Mouse (Mus musculus) kidney, embryonic 16.5 days (tissue): ENCODE data around the gene Olfr1396. TPM values are rescaled to one million over a fixed set of nuclear protein-coding genes. Genes with fewer than 3 reads are reported as not detected.

ENCODE experiments used
- ATAC-seq: fragments of 200-750 bp; cut with Nextera tagmentation; 2 replicates; pipeline ENCODE4 v1.8.0; 2017; ENCODE audit warnings: moderate TSS enrichment; ENCODE audit not compliant: low FRiP score, low TSS enrichment
- H3K27ac ChIP-seq: fragments of 300-500 bp; sonication (generic); 2 replicates; pipeline ENCODE4 v1.5.1; 2014; ENCODE audit warnings: low read length
- H3K27me3 ChIP-seq: fragments of 300-500 bp; sonication (generic); 2 replicates; pipeline ENCODE4 v1.6.1; 2014; ENCODE audit warnings: low read length, control low read depth, mixed read lengths; ENCODE audit not compliant: insufficient read depth
- H3K36me3 ChIP-seq: fragments of 300-500 bp; sonication (generic); 2 replicates; pipeline ENCODE4 v1.6.1; 2014; ENCODE audit warnings: low read length, control low read depth, mixed read lengths; ENCODE audit not compliant: insufficient read depth
- H3K4me1 ChIP-seq: fragments of 300-500 bp; sonication (generic); 2 replicates; pipeline ENCODE4 v1.6.1; 2014; ENCODE audit warnings: low read length, control low read depth, mixed read lengths; ENCODE audit not compliant: insufficient read depth
- H3K4me2 ChIP-seq: fragments of 300-500 bp; sonication (generic); replicated peaks from 2 replicates; pipeline ENCODE4 v1.6.1; 2014; ENCODE audit warnings: low read depth, low read length
- H3K4me3 ChIP-seq: fragments of 300-500 bp; sonication (generic); 2 replicates; pipeline ENCODE4 v1.5.1; 2014; ENCODE audit warnings: mild to moderate bottlenecking, low read length
- H3K9ac ChIP-seq: fragments of 300-500 bp; sonication (generic); replicated peaks from 2 replicates; pipeline ENCODE4 v1.6.1; 2014; ENCODE audit warnings: low read length
- H3K9me3 ChIP-seq: fragments of 300-500 bp; sonication (generic); 2 replicates; pipeline ENCODE4 v1.6.1; 2016; ENCODE audit warnings: low read length, control low read depth
- WGBS: fragments of 180-500 bp; shearing (Covaris S2); extraction: QIAGEN DNeasy Blood & Tissue Kit; methylation state at CpG from one replicate; pipeline ENCODE4 v1.1.7; 2014; 5-methylcytosine and 5-hydroxymethylcytosine counted together
- polyA plus RNA-seq: library from polyadenylated mRNA; unstranded; fragments of >200 nt; fragmentation: Nextera tagmentation; extraction: Ambion mirVana; gene quantifications from 2 replicates; pipeline ENCODE4 v1.2.1, GENCODE M21; 2015

Gene Olfr1396
- polyA plus RNA-seq, 1 experiment from 2014 or later: not detected

DNA sequence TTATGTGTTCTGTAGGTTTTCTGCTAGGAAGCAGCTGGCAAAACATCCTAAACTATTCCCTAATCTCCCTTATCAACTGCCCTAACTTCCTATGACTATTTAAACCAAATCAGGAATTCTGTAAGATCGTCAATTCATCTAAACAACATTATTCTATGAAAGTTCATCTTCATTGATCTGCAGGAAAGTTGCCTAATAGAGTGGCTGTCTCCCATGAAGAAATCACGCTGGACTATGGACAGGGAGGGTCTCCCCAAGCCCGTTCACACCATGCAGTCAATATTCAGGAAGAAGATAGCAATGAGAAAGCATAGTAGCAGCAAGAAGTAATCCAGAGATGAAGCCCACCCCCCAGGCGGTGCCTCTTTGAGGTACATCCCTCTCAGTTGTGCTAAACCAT lies 23.5 kb downstream of the Olfr1396 start:
- no peak for ATAC-seq
- Histone ChIP-seq H3K27me3 (no peaks in the 10 kb centered on the region), H3K27ac (no peak overlapping the region), H3K9me3 (no peaks in the 10 kb centered on the region), H3K4me3 (no peak overlapping the region), H3K4me2 (no peak overlapping the region), H3K4me1 (0 out of 2 replicates have a peak, but pooled peaks cover 4% of the 10 kb centered on the region), H3K36me3 (no peaks in the 10 kb centered on the region), H3K9ac (no peak overlapping the region)
- WGBS: 78% methylated on average over 4 of the region's 4 CpGs

GRCm38 (mm10) chr11:49090551-49090950 lies 24.1 kb downstream of the Olfr1396 start:
- no peak for ATAC-seq
- H3K4me3 ChIP-seq: no peak overlapping the region
- H3K27ac ChIP-seq: no peak overlapping the region
- no peaks in the 10 kb centered on the region for H3K36me3 ChIP-seq
- H3K9me3 ChIP-seq: no peaks in the 10 kb centered on the region
- H3K9ac ChIP-seq: no peak overlapping the region
- 0 out of 2 replicates have a peak, but pooled peaks cover 4% of the 10 kb centered on the region for H3K4me1 ChIP-seq
- 91% methylated on average over 5 of the region's 5 CpGs for WGBS
- H3K27me3 ChIP-seq: no peaks in the 10 kb centered on the region
- H3K4me2 ChIP-seq: no peak overlapping the region

DNA sequence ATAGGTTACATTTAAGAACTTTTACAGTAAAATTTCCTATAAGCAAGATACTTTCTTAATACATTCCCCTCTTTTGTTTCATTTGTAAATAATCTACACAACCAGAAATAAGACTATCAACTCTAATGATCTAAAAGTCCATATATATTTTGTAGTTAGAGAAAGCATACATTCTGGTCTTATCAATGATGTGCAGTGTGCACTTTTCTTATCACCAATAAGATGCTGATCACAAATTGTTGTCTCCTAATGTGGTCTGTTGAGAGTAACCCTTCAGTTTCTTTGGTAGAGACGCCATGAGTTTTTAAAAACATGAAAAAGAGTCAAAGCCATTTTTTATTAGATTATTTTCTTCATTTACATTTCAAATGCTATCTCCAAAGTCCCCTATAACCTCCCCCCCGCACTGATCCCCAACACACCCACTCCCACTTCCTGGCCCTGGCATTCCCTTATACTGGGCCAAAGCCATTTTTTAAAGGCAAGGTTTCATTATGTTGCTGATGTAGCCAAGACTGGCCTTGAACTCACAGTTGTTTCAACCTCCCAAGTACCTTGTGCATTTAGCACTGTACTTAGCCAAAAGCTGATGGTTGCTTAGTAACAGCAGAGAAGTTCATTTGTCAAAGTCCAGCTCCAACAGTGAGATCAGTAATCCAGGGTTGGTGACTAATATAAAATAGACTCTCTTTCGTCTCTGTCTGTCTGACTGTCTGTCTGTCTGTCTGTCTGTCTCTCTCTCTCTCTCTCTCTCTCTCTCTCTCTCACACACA lies 24.8 kb downstream of the Olfr1396 start:
- Histone ChIP-seq H3K27me3 (no peaks in the 10 kb centered on the region), H3K4me3 (no peak overlapping the region), H3K4me1 (peaks cover 8% of the 10 kb centered on the region; the same call in 1 of the 2 replicates), H3K27ac (no peak overlapping the region), H3K9me3 (no peaks in the 10 kb centered on the region), H3K4me2 (no peak overlapping the region), H3K9ac (no peak overlapping the region), H3K36me3 (no peaks in the 10 kb centered on the region)
- WGBS: 82% methylated on average over 3 of the region's 3 CpGs
- ATAC-seq: no peak

- ATAC-seq: no peak
- H3K27ac ChIP-seq: no peak overlapping the region
- H3K27me3 ChIP-seq: no peaks in the 10 kb centered on the region
- WGBS: 90% methylated on average over 5 of the region's 5 CpGs
- peaks cover 10% of the 10 kb centered on the region; the same call in 1 of the 2 replicates for H3K4me1 ChIP-seq
- no peak overlapping the region for H3K9ac ChIP-seq
- H3K36me3 ChIP-seq: no peaks in the 10 kb centered on the region
- no peak overlapping the region for H3K4me3 ChIP-seq
- H3K4me2 ChIP-seq: no peak overlapping the region
- no peaks in the 10 kb centered on the region for H3K9me3 ChIP-seq
These were observed 25.6 kb downstream of the Olfr1396 start for GRCm38 (mm10) chr11:49088990-49089652.

DNA sequence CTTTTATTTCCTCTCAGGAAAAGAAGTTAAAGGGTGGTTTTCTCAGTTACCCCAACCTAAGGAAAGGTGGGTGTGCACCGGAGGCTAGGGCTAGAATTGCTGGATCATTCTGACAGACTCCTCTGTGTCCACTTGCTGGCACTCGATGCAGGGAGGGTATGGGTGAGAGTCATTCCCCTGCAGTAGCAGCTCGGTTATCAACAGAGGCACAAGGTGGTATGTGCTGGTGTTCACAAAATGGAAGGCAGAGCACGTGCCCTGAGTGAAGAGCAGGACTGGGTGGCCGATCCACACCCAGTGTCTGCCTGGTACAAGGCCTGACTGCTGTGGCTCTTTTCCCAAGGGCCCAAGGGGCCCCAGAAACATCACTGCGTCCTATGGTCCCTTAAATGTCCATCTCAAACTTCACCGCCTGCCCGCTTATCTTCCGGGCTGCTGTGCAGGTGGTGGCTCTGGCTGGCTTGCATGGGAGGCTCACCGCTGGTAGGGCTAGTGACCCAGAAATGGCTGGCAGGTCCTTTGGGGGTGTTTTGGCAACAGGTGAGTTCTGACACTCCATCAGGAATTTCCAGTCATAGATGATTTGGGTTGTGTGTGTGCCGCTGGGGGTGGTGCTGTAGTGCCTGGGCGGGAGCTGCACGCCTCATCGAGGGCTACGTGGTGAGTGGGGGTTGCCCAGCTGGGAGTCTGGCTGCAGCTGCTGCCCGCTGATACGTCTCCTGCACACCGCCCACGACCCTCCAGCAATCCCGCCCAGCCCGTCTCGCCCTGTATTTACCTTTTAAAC lies 26.7 kb downstream of the Olfr1396 start:
- H3K9ac ChIP-seq: no peak overlapping the region
- H3K27ac ChIP-seq: no peak overlapping the region
- peak overlapping the region; percentile 45 for H3K4me2 ChIP-seq
- peaks cover 10% of the 10 kb centered on the region; the same call in 1 of the 2 replicates for H3K4me1 ChIP-seq
- H3K36me3 ChIP-seq: no peaks in the 10 kb centered on the region
- no peaks in the 10 kb centered on the region for H3K27me3 ChIP-seq
- ATAC-seq: peak; percentile 85; the same call in 1 of the 2 replicates
- H3K9me3 ChIP-seq: no peaks in the 10 kb centered on the region
- peak overlapping the region; percentile 7 for H3K4me3 ChIP-seq
- WGBS: 31% methylated on average over 22 of the region's 22 CpGs

DNA sequence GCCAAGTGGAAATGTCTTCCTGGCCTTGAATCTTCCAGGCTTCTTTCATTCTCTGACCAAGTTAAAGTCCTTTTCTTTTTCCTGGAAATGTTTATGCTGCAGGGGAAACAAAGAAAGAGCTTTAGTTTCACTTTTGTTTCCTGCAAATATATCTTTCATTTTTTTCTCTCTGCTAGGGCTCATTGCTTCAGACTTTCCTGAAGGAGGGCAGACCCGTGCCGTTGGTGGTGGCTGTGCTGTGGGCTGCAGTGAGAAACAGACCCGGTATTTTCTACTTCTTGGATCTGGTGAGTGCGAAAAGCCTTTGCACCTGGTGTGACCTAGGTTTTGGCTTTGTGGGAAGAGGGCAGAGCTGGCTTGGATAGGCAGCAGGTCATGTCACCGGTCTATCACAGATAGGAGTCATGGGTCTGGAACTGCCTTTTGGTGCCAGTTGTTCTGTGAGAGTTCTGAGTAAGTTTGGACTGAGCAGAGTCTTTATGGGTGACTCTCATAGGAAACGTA lies 27.8 kb downstream of the Olfr1396 start:
- Histone ChIP-seq H3K27me3 (no peaks in the 10 kb centered on the region), H3K36me3 (no peaks in the 10 kb centered on the region), H3K27ac (no peak overlapping the region), H3K4me2 (no peak overlapping the region), H3K9ac (no peak overlapping the region), H3K4me3 (no peak overlapping the region), H3K9me3 (no peaks in the 10 kb centered on the region), H3K4me1 (peaks cover 10% of the 10 kb centered on the region; the same call in 1 of the 2 replicates)
- WGBS: 80% methylated on average over 6 of the region's 6 CpGs
- no peak for ATAC-seq

DNA sequence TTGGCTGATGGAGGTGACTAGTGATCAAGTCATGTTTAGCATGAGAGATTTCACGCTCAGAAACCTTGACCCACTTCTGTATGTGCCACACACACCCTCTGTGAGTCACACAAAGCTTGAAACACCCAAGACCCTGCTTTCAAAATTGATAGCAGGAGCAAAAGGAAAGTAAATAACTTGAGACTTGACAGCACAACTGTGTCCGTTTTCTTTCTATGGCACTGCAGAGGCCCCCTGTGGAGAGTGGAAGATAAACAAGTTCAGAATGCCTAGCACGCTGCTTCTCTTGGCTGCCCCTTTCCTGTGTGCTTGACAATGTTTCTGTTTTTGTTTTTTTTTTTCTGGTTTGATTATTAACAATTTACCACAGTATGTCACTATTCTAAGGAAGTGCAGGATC lies 29.8 kb downstream of the Olfr1396 start:
- no peaks in the 10 kb centered on the region for H3K9me3 ChIP-seq

GRCm38 (mm10) chr11:49084385-49084784 lies 30.3 kb downstream of the Olfr1396 start:
- Histone ChIP-seq H3K9ac (no peak overlapping the region), H3K27ac (0 out of 2 replicates have a peak overlapping the region, but pooled peaks have one; percentile 32), H3K36me3 (no peaks in the 10 kb centered on the region), H3K27me3 (no peaks in the 10 kb centered on the region), H3K4me2 (no peak overlapping the region), H3K9me3 (no peaks in the 10 kb centered on the region), H3K4me1 (peaks cover 16% of the 10 kb centered on the region; the same call in 1 of the 2 replicates), H3K4me3 (no peak overlapping the region)
- WGBS: 63% methylated on average over 1 of the region's 1 CpGs
- ATAC-seq: no peak

More for the DNA sequence above, 29.8 kb downstream of the Olfr1396 start:
- no peaks in the 10 kb centered on the region for H3K27me3 ChIP-seq
- H3K4me2 ChIP-seq: no peak overlapping the region
- no peak overlapping the region for H3K4me3 ChIP-seq
- no peak for ATAC-seq
- no peaks in the 10 kb centered on the region for H3K36me3 ChIP-seq
- H3K4me1 ChIP-seq: peaks cover 16% of the 10 kb centered on the region; the same call in 1 of the 2 replicates
- no peak overlapping the region for H3K9ac ChIP-seq
- H3K27ac ChIP-seq: 0 out of 2 replicates have a peak overlapping the region, but pooled peaks have one; percentile 32
- WGBS: 39% methylated on average over 3 of the region's 3 CpGs

- Histone ChIP-seq H3K27ac (no peak overlapping the region), H3K36me3 (no peaks in the 10 kb centered on the region), H3K4me1 (peaks cover 16% of the 10 kb centered on the region; the same call in 1 of the 2 replicates), H3K4me3 (no peak overlapping the region), H3K4me2 (no peak overlapping the region), H3K9me3 (no peaks in the 10 kb centered on the region), H3K27me3 (no peaks in the 10 kb centered on the region), H3K9ac (no peak overlapping the region)
- ATAC-seq: no peak
- WGBS: 75% methylated on average over 3 of the region's 3 CpGs
These were observed 30.9 kb downstream of the Olfr1396 start for GRCm38 (mm10) chr11:49083808-49084207.
